Mouse (Mus musculus): ENCODE data around the gene Afg1l. TPM values are rescaled to one million over a fixed set of nuclear protein-coding genes. Genes with fewer than 3 reads are reported as not detected.

The Afg1l gene
- polyA plus RNA-seq, 1 experiment from 2014 or later = 7.1 TPM

- Histone ChIP-seq H3K36me3 (ENCODE audit: insufficient read depth, low read length) (no peaks in the 10 kb centered on the region), H3K4me2 (replicated peaks; ENCODE audit: low read depth, low read length) (no peak overlapping the region), H3K27ac (ENCODE audit: low read length) (no peak overlapping the region), H3K9ac (replicated peaks; ENCODE audit: low read depth) (no peak overlapping the region), H3K4me1 (ENCODE audit: insufficient read depth, low read depth, low read length) (no peaks in the 10 kb centered on the region), H3K9me3 (ENCODE audit: low read length) (no peaks in the 10 kb centered on the region), H3K4me3 (ENCODE audit: low read depth, low read length) (no peak overlapping the region), H3K27me3 (replicated peaks; ENCODE audit: insufficient read depth, low read length) (no peaks in the 10 kb centered on the region)
- WGBS = 29% methylated on average over 8 of the region's 8 CpGs
- peak; percentile 14 for DNase-seq (ENCODE audit: low spot score)
- TF ChIP-seq CTCF (IDR thresholded peaks at IDR 0.05) (no peak), EP300 (IDR thresholded peaks at IDR 0.05) (no peak)
- ATAC-seq = no peak
Measured at GRCm38 (mm10) chr10:42488606-42489296, 10.4 kb upstream of the Afg1l start.

DNA sequence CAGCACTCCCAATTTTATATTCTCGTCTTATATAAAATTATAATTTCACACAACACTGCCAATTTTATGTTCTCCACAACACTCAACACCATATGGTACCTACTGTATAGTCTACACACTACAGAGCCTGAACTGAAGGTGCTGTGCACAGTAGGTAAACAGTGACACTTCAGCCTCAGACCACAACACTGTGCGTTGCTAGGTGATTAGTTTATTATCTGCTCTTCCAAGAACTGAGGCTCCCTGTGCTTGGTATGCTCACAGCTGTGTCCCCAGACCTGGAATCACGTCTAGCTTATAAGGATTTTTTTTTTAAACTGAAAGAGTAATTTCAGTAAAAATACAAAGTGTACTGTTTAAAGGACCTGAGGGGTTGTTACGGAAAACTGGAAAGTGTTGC lies 2.4 kb upstream of the Afg1l start:
- TF ChIP-seq EP300 (IDR thresholded peaks at IDR 0.05) (no peak), CTCF (IDR thresholded peaks at IDR 0.05) (no peak)
- Histone ChIP-seq H3K4me3 (ENCODE audit: low read depth, low read length) (no peak overlapping the region), H3K27me3 (replicated peaks; ENCODE audit: insufficient read depth, low read length) (no peaks in the 10 kb centered on the region), H3K9me3 (ENCODE audit: low read length) (no peaks in the 10 kb centered on the region), H3K27ac (ENCODE audit: low read length) (no peak overlapping the region), H3K4me1 (ENCODE audit: insufficient read depth, low read depth, low read length) (peaks cover 6% of the 10 kb centered on the region), H3K36me3 (ENCODE audit: insufficient read depth, low read length) (no peaks in the 10 kb centered on the region), H3K4me2 (replicated peaks; ENCODE audit: low read depth, low read length) (no peak overlapping the region), H3K9ac (replicated peaks; ENCODE audit: low read depth) (no peak overlapping the region)
- ATAC-seq (no peak), DNase-seq (ENCODE audit: low spot score) (no peak)
- 70% methylated on average over 4 of the region's 4 CpGs for WGBS

DNA sequence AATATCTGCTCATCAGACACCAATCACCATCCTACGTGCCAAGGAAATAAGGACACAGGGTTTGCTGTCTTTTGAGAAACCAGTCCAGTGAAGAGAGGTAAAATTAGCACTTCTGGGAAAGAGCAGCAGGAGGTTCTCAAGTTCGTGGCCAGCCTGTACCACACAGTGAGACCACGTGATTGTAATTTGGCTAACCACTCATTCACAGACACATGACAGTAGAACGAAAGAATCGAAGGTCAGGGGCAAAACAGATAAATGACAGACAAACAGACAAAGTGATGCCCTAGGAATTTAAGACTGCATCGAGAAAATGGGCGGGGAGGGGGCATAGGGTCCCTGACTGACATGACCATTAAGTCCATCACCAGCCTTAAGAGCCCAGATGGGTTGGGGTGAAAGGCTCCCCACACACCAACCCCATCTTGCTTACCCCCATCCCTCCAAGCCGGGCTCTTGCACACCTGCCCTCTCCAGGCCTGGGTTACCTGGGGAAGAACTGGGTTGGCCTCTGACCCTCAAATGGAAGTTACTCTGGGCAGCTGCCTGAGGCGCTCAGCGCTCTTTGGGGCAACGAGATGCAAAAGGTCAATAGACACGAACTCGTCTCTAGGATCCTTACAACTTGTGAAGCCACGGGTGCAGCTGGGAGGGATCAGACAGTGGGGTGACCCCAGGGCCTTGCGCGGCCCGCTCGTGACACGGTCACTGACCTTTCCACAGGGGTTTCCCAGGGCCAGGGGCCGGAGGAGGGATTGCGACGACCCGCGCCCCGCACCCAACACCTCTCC lies 620 bp downstream of the Afg1l start:
- Histone ChIP-seq H3K27me3 (replicated peaks; ENCODE audit: insufficient read depth, low read length) (no peaks in the 10 kb centered on the region), H3K27ac (ENCODE audit: low read length) (peak overlapping the region; percentile 93), H3K4me2 (replicated peaks; ENCODE audit: low read depth, low read length) (peak overlapping the region; percentile 81), H3K4me1 (ENCODE audit: insufficient read depth, low read depth, low read length) (peaks cover 6% of the 10 kb centered on the region), H3K9me3 (ENCODE audit: low read length) (no peaks in the 10 kb centered on the region), H3K4me3 (ENCODE audit: low read depth, low read length) (peak overlapping the region; percentile 79), H3K9ac (replicated peaks; ENCODE audit: low read depth) (peak overlapping the region; percentile 83), H3K36me3 (ENCODE audit: insufficient read depth, low read length) (no peaks in the 10 kb centered on the region)
- DNase-seq (ENCODE audit: low spot score) (no peak), ATAC-seq (peak; percentile 25)
- 7% methylated on average over 25 of the region's 25 CpGs for WGBS
- TF ChIP-seq CTCF (IDR thresholded peaks at IDR 0.05) = no peak
- TF ChIP-seq EP300 (IDR thresholded peaks at IDR 0.05) = no peak

GRCm38 (mm10) chr10:42476774-42477475 lies 1.4 kb downstream of the Afg1l start:
- Histone ChIP-seq H3K36me3 (ENCODE audit: insufficient read depth, low read length) (no peaks in the 10 kb centered on the region), H3K4me1 (ENCODE audit: insufficient read depth, low read depth, low read length) (peaks cover 6% of the 10 kb centered on the region), H3K9ac (replicated peaks; ENCODE audit: low read depth) (no peak overlapping the region), H3K27ac (ENCODE audit: low read length) (peak overlapping the region; percentile 93), H3K9me3 (ENCODE audit: low read length) (no peaks in the 10 kb centered on the region), H3K27me3 (replicated peaks; ENCODE audit: insufficient read depth, low read length) (no peaks in the 10 kb centered on the region), H3K4me3 (ENCODE audit: low read depth, low read length) (no peak overlapping the region), H3K4me2 (replicated peaks; ENCODE audit: low read depth, low read length) (peak overlapping the region; percentile 81; the same call in 1 of the 2 replicates)
- ATAC-seq = no peak
- WGBS = 77% methylated on average over 10 of the region's 10 CpGs
- TF ChIP-seq CTCF (IDR thresholded peaks at IDR 0.05) = peak; percentile 23
- TF ChIP-seq EP300 (IDR thresholded peaks at IDR 0.05) = peak; percentile 61
- DNase-seq (ENCODE audit: low spot score) = peak; percentile 59

GRCm38 (mm10) chr10:42474946-42475514 lies 3.3 kb downstream of the Afg1l start:
- no peak overlapping the region for H3K4me3 ChIP-seq (ENCODE audit: low read depth, low read length)
- no peak overlapping the region for H3K27ac ChIP-seq (ENCODE audit: low read length)
- H3K4me2 ChIP-seq (replicated peaks; ENCODE audit: low read depth, low read length) = no peak overlapping the region
- H3K27me3 ChIP-seq (replicated peaks; ENCODE audit: insufficient read depth, low read length) = no peaks in the 10 kb centered on the region
- DNase-seq (ENCODE audit: low spot score) (no peak), ATAC-seq (no peak)
- peaks cover 6% of the 10 kb centered on the region for H3K4me1 ChIP-seq (ENCODE audit: insufficient read depth, low read depth, low read length)
- no peaks in the 10 kb centered on the region for H3K9me3 ChIP-seq (ENCODE audit: low read length)
- H3K9ac ChIP-seq (replicated peaks; ENCODE audit: low read depth) = no peak overlapping the region
- 80% methylated on average over 6 of the region's 6 CpGs for WGBS
- no peaks in the 10 kb centered on the region for H3K36me3 ChIP-seq (ENCODE audit: insufficient read depth, low read length)
- TF ChIP-seq CTCF (IDR thresholded peaks at IDR 0.05) = no peak
- no peak for TF ChIP-seq EP300 (IDR thresholded peaks at IDR 0.05)

GRCm38 (mm10) chr10:42464805-42465204 lies 13.6 kb downstream of the Afg1l start:
- Histone ChIP-seq H3K4me2 (replicated peaks; ENCODE audit: low read depth, low read length) (no peak overlapping the region), H3K9ac (replicated peaks; ENCODE audit: low read depth) (no peak overlapping the region), H3K27me3 (replicated peaks; ENCODE audit: insufficient read depth, low read length) (no peaks in the 10 kb centered on the region), H3K4me3 (ENCODE audit: low read depth, low read length) (no peak overlapping the region), H3K27ac (ENCODE audit: low read length) (peak overlapping the region; percentile 51; the same call in 1 of the 2 replicates), H3K9me3 (ENCODE audit: low read length) (no peaks in the 10 kb centered on the region), H3K4me1 (ENCODE audit: insufficient read depth, low read depth, low read length) (no peaks in the 10 kb centered on the region), H3K36me3 (ENCODE audit: insufficient read depth, low read length) (0 out of 2 replicates have a peak, but pooled peaks cover 2% of the 10 kb centered on the region)
- DNase-seq (ENCODE audit: low spot score) (peak; percentile 14), ATAC-seq (peak; percentile 26; the same call in 1 of the 2 replicates)
- TF ChIP-seq CTCF (IDR thresholded peaks at IDR 0.05) = no peak
- no peak for TF ChIP-seq EP300 (IDR thresholded peaks at IDR 0.05)
- WGBS = 64% methylated on average over 14 of the region's 14 CpGs
